In genomic region chr11:105156748-105157267, GRCm38 (mm10) we compare ENCODE assay signal across 18 mouse cellular contexts. TPM values are rescaled to one million over a fixed set of nuclear protein-coding genes. Genes with fewer than 3 reads are reported as not detected.
DNase-seq lines count a peak whose midpoint lies in the region; ATAC-seq and TF ChIP-seq lines count a peak whose summit lies in the region.
"Had no signal": no experiment of that assay in that cellular context is flagged by ENCODE, and none has a peak within 500 bp of the region (broad histone marks: within the 10 kb centered on the region; RNA-seq: fewer than 3 reads in every experiment).

No protein-coding gene starts in this region.

- peak overlapping the region; percentile 48; the same call in 1 of the 2 replicates for H3K27ac ChIP-seq in kidney, adult 2 months (ENCODE audit: insufficient read depth, low read depth, low read length)
- H3K27ac ChIP-seq in kidney, embryonic 14.5 days (ENCODE audit: low read depth, low read length): no peak overlapping the region
- H3K27ac ChIP-seq in heart, embryonic 15.5 days: peak overlapping the region; percentile 65
- H3K27ac ChIP-seq in liver, embryonic 15.5 days (replicated peaks): peak overlapping the region; percentile 70
- H3K27ac ChIP-seq: limb, embryonic 13.5 days; neural tube, embryonic 12.5 days had no signal

- no peak overlapping the region for H3K4me3 ChIP-seq in kidney, adult 2 months (ENCODE audit: insufficient read depth, low read depth, low read length)
- H3K4me3 ChIP-seq in kidney, embryonic 14.5 days (ENCODE audit: low read length): no peak overlapping the region
- H3K4me3 ChIP-seq in heart, embryonic 15.5 days: peak overlapping the region; percentile 24
- peak overlapping the region; percentile 27 for H3K4me3 ChIP-seq in liver, embryonic 15.5 days (replicated peaks)
- H3K4me3 ChIP-seq: limb, embryonic 13.5 days; neural tube, embryonic 12.5 days had no signal

- no peaks in the 10 kb centered on the region for H3K36me3 ChIP-seq in kidney, adult 2 months (ENCODE audit: control insufficient read depth, insufficient read depth, low read length)
- H3K36me3 ChIP-seq in kidney, embryonic 14.5 days (ENCODE audit: control insufficient read depth, insufficient read depth, low read length): no peaks in the 10 kb centered on the region
- H3K36me3 ChIP-seq in heart, embryonic 15.5 days: no peaks in the 10 kb centered on the region
- H3K36me3 ChIP-seq in liver, embryonic 15.5 days (replicated peaks): no peaks in the 10 kb centered on the region
- H3K36me3 ChIP-seq: limb, embryonic 13.5 days; neural tube, embryonic 12.5 days had no signal

- 80% methylated on average over 19 of the region's 19 CpGs for WGBS in kidney, adult 2 months
- 85% methylated on average over 19 of the region's 19 CpGs for WGBS in kidney, embryonic 14.5 days
- 59% methylated on average over 19 of the region's 19 CpGs for WGBS in heart, embryonic 15.5 days
- 56% methylated on average over 19 of the region's 19 CpGs for WGBS in liver, embryonic 15.5 days (ENCODE audit: insufficient replicate concordance)

- TF ChIP-seq POLR2A in kidney, adult 2 months (IDR thresholded peaks at IDR 0.05; ENCODE audit: low read depth, low read length): no peak

- no peaks in the 10 kb centered on the region for H3K9me3 ChIP-seq in kidney, embryonic 14.5 days (ENCODE audit: control insufficient read depth, low read length)
- no peaks in the 10 kb centered on the region for H3K9me3 ChIP-seq in heart, embryonic 15.5 days (replicated peaks)
- no peaks in the 10 kb centered on the region for H3K9me3 ChIP-seq in liver, embryonic 15.5 days (replicated peaks)
- H3K9me3 ChIP-seq: neural tube, embryonic 12.5 days had no signal

- no peaks in the 10 kb centered on the region for H3K27me3 ChIP-seq in kidney, adult 2 months (replicated peaks; ENCODE audit: control insufficient read depth, insufficient read depth, low read length)
- H3K27me3 ChIP-seq in kidney, embryonic 14.5 days (ENCODE audit: control insufficient read depth, insufficient read depth, low read length): no peaks in the 10 kb centered on the region
- no peaks in the 10 kb centered on the region for H3K27me3 ChIP-seq in heart, embryonic 15.5 days
- no peaks in the 10 kb centered on the region for H3K27me3 ChIP-seq in liver, embryonic 15.5 days
- H3K27me3 ChIP-seq: neural tube, embryonic 12.5 days had no signal

- H3K9ac ChIP-seq in kidney, embryonic 14.5 days (ENCODE audit: low read depth, low read length): no peak overlapping the region
- H3K9ac ChIP-seq in heart, embryonic 15.5 days: 0 out of 2 replicates have a peak overlapping the region, but pooled peaks have one; percentile 22
- peak overlapping the region; percentile 27; the same call in 1 of the 2 replicates for H3K9ac ChIP-seq in liver, embryonic 15.5 days
- H3K9ac ChIP-seq: limb, embryonic 13.5 days; neural tube, embryonic 12.5 days had no signal

- DNase-seq in kidney, adult 2 months: peak; percentile 17
- DNase-seq in R1 (ENCODE audit: low read depth, low spot score): peak; percentile 82
- no peak for DNase-seq in lung, postnatal 4 days
- no peak for DNase-seq in adrenal gland, adult 8-10 months
- no peak for DNase-seq in spleen, adult 18-20 months
- DNase-seq: adrenal gland, postnatal 14 days; cerebellum, adult 11-12 months; lung, postnatal 36 days had no signal

- no peak for ATAC-seq in kidney, embryonic 14.5 days (ENCODE audit: low FRiP score, low TSS enrichment)
- no peak for ATAC-seq in heart, embryonic 15.5 days (replicated peaks; ENCODE audit: insufficient number of reproducible peaks, insufficient read depth, low FRiP score, low read depth)
- ATAC-seq in liver, embryonic 15.5 days (ENCODE audit: insufficient read depth): no peak
- ATAC-seq: midbrain, embryonic 16.5 days had no signal

- peaks cover 16% of the 10 kb centered on the region for H3K4me1 ChIP-seq in kidney, adult 2 months (ENCODE audit: control insufficient read depth, insufficient read depth, low read length)
- peaks cover 14% of the 10 kb centered on the region for H3K4me1 ChIP-seq in kidney, embryonic 14.5 days (ENCODE audit: control insufficient read depth, insufficient read depth, low read length)
- peaks cover 29% of the 10 kb centered on the region for H3K4me1 ChIP-seq in heart, embryonic 15.5 days (replicated peaks)
- H3K4me1 ChIP-seq in liver, embryonic 15.5 days (replicated peaks): peaks cover 79% of the 10 kb centered on the region

- H3K4me2 ChIP-seq in kidney, embryonic 14.5 days (replicated peaks; ENCODE audit: low read depth, low read length): no peak overlapping the region
- peak overlapping the region; percentile 45 for H3K4me2 ChIP-seq in heart, embryonic 15.5 days
- peak overlapping the region; percentile 51 for H3K4me2 ChIP-seq in liver, embryonic 15.5 days
- H3K4me2 ChIP-seq: limb, embryonic 13.5 days; neural tube, embryonic 12.5 days had no signal

- TF ChIP-seq CTCF in kidney, adult 2 months (conservative IDR thresholded peaks at IDR 0.05; ENCODE audit: insufficient read depth, insufficient read length, low read depth, low read length): no peak

RNA-seq across cellular contexts. Expression of gene Gm10842, which starts 10.1 kb away (rescaled TPM):
- not detected in 2 replicates for polyA plus RNA-seq in kidney, adult 2 months (2012; rRNA removed)
- polyA plus RNA-seq in kidney, embryonic 14.5 days (2014; fragmentation: Nextera tagmentation; extraction: Ambion mirVana): not detected in 2 replicates
- polyA plus RNA-seq in heart, embryonic 15.5 days (2015; fragmentation: Nextera tagmentation; extraction: Ambion mirVana): not detected in 2 replicates
- not detected in 2 replicates for polyA plus RNA-seq in liver, embryonic 15.5 days (2015; fragmentation: Nextera tagmentation; extraction: Ambion mirVana)
- total RNA-seq in adrenal gland, adult 8-10 months (2022): not detected
- total RNA-seq: adrenal gland, postnatal 14 days; heart, postnatal 36 days had no signal
- polyA plus RNA-seq: C2C12; intestine, embryonic 14.5 days; limb, embryonic 13.5 days; midbrain, embryonic 16.5 days; neural tube, embryonic 12.5 days; stomach, embryonic 16.5 days had no signal

RNA-seq across cellular contexts. Expression of gene Tlk2, which starts 21.8 kb away (rescaled TPM):
- 15.1 and 15.4 TPM in 2 replicates for polyA plus RNA-seq in kidney, adult 2 months (2012; rRNA removed)
- 27.5 and 30.8 TPM in 2 replicates for polyA plus RNA-seq in kidney, embryonic 14.5 days (2014; fragmentation: Nextera tagmentation; extraction: Ambion mirVana)
- 10.5 and 12.4 TPM in 2 replicates for polyA plus RNA-seq in heart, embryonic 15.5 days (2015; fragmentation: Nextera tagmentation; extraction: Ambion mirVana)
- polyA plus RNA-seq in liver, embryonic 15.5 days (2015; fragmentation: Nextera tagmentation; extraction: Ambion mirVana): 7.0 and 7.3 TPM in 2 replicates
- total RNA-seq in adrenal gland, adult 8-10 months (2022): 10 to 100 TPM; 44.2 to 59.4 (median 50.1) TPM

RNA-seq across cellular contexts. Expression of gene Mettl2, which starts 30.6 kb away (rescaled TPM):
- polyA plus RNA-seq in kidney, adult 2 months (2012; rRNA removed): 9.5 and 9.7 TPM in 2 replicates
- 45.4 and 52.3 TPM in 2 replicates for polyA plus RNA-seq in kidney, embryonic 14.5 days (2014; fragmentation: Nextera tagmentation; extraction: Ambion mirVana)
- 21.8 and 25.6 TPM in 2 replicates for polyA plus RNA-seq in heart, embryonic 15.5 days (2015; fragmentation: Nextera tagmentation; extraction: Ambion mirVana)
- polyA plus RNA-seq in liver, embryonic 15.5 days (2015; fragmentation: Nextera tagmentation; extraction: Ambion mirVana): 15.1 and 15.6 TPM in 2 replicates
- 10 to 100 TPM; 21.6 to 28.6 (median 24.8) TPM for total RNA-seq in adrenal gland, adult 8-10 months (2022)

Comparison
In these comparisons a context has a peak if more than half of its experiments do, and no peak if none do; other contexts are left out.
1. DNase-seq: peak in kidney, adult 2 months (single experiment) and R1 (single experiment); none in lung, postnatal 4 days (0 of 2), adrenal gland, adult 8-10 months (single experiment) and spleen, adult 18-20 months (0 of 2).
2. H3K4me3 ChIP-seq: peak in heart, embryonic 15.5 days (single experiment) and liver, embryonic 15.5 days (single experiment); none in kidney, adult 2 months (single experiment) and kidney, embryonic 14.5 days (single experiment).